Mouse (Mus musculus) urinary bladder, adult 18-20 months (tissue): Measurements from ENCODE around the gene Slc35b2.

Experiments used
- DNase-seq, 2 experiments: peaks; one replicate each; pipeline ENCODE4 v3.0.0; 2022; ENCODE audit warnings: low spot score in 2 of 2, mixed read lengths in 2 of 2

The Slc35b2 gene

DNA sequence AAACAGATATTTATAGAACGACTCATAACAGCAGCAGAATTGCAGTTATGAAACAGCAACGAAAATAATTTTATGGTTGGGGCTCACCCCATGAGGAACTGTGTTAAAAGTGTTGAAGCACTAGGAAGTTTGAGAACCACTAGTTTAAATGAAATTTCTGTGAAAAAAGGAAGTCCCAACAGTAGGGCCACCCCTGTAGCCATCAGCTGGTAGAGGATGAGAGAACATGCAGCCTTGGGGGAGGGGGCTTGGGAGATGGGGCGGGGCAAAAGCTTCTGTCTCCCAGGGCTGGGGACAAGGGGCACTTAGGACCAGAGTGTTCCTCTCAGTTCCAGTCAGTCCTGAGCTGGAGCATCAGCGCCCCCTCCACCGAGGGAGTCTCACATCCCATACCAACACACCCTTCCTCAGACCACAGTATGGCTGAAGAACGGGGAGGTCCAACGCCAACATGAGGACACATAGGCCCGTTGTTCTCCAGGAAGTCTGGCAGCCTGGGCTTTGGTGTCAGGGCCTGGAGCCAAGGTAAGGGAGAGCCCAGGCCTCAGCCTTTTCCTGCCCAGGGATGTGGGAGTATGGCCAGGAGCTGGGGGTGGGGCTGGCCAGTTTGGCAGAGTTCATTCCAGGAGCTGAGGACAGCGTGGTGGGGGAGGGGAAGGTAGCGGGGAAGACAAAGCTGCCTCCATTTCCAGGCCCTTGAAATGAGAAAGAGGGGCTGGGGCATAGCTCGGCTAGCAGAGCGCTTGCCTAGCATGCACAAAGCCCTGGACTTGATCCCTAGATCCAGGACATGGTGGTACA, 20.6 kb downstream of the Slc35b2 start:
- DNase-seq: peak in 1 of 2 experiments; percentile 59

DNA sequence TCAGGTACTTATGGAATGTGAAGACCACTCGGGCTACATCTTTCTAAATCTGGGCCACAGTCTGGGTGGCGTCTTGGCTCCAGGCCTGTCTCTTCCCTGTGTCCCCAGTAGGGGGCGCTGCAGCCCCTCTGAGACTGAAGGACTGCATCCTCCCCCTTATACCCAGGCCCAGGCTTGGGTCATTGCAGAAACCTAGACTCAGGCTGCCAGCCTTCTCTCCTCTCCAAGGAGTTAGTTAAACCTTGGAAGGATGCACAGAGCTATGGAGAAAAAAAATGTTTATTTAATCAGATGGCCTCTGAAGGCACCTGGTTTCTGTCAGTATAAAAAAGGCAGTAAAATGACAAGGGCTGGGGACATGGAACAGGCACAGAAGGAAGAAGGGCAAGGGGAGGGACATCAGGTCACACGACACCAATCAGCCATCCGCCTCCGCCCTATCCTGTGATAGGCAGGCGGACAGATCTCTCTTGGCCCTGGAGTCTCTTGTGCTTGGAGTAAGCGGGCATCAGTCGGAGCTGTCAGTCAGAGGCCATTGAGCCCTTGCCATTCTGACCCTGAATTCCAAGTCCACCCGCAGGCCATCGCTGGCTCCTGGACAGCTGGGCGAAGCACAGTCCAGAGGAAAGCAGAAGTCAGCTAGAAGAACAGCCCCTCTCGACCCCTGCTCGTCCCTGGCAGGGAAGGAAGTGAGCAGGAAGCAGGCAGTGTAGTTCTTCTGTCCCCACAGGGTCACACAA, 21.4 kb downstream of the Slc35b2 start:
- DNase-seq: peak in 1 of 2 experiments; percentile 56

DNA sequence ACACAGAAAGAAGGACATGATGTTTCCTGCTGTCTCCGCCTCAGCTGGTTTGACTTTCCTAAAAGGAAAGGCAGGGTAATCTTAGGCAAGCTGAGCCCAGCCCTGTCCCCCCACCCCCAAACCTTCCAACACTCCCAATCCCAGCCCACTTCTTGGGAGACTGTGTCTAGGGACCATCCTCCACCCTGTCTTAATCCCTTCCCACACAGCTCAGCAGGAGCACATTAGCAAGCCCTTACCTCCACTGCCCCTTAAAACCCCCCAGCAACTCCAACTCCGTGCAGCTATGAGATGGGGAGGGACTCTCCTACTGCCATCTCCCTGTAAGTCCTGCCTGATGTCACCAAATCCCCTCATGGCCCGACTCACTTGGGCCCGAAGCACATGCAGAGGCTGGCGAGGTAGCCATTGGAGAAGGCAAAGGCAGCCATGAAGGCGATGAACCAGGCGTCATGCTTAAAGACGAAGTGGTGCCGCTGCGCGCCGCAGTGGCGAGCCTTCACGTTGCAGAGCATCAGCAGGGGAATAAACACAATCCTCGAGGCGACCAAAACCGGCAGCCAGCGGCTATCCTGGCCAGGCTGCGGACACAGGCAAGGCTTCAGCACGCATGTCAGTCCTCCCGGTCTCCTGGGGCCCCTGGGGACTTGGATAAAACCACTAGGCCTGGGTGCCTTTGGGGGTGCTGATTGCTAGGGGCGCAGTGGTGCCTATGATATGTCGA, 22.2 kb downstream of the Slc35b2 start:
- no peak for DNase-seq

DNA sequence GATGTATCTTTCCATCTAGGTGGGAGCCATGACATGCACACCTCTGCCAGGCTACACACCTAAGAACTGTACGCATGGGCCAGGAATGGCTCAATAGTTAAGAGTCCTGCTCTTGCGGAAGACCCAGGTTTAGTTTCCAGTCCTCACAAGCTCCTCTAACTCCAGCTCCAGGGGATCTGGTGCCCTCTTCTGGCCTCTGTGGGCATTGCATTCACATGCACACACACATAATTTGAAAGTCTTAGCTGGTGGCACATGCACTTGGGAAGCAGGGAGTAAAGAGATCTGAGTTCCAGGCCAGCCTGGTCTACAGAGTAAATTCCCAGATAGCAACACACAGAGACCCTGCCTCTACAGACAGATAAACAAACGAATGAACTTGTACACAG, 22.8 kb downstream of the Slc35b2 start:
- no peak for DNase-seq

DNA sequence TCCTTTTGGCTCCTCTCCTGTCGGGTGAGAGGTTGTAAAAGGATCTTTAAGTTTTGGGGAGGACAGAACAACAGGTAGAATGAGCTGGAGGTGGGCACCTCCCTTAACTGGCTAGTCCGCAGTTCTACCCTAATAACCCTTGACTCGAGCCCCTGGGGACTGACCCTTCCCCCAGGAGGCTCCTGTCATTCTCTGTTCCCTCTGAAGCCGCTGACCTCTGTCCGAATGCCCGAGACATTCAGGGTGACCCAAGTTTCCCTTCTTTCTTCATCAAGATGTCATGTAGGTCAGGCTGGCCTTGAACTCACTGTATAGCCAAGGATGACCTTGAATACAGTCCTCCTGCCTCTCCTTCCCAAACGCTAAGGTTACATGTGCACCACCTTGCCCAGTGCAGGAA, 24.7 kb downstream of the Slc35b2 start:
- DNase-seq: no peak

DNA sequence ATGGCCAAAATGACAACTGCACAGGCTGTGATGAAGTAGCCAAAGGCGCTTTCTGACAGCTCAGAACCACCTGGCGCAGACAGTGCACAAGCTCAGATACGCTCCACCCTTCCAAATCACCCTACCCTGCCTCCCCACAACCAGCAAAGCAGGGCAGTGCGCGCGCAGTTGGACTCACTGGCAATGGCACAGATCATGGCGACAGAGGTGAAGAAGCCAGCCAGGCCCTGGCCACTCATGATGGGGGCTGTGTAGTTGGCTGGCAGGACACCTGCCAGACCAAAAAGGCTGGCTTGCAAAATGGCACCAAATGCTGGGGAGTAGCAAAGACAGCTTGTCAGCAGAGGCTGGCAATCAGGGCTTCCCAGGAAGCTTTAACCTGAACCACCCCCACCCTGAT, 25.6 kb downstream of the Slc35b2 start:
- DNase-seq: no peak

DNA sequence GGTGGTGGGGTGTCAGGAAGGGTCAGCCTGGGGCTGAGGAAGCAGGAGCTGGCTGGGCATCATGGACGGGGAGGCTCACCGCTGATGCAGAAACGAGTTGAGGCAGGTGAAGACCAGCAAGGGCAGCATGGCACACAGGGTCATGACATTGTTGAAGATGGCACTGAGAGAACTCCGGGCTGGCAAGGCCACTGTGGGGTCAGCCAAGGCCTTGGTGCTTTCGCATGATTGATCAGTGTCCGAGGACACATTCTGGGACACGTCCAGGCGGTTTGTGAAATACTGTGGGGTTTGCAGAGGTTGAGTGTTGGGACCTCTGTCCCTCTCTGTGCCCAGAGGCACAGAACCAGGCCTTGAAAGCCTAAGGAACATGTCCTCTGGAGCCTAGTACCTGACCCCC, 26.2 kb downstream of the Slc35b2 start:
- no peak for DNase-seq

- DNase-seq: no peak
Measured at GRCm38 (mm10) chr17:45590410-45590809, 26.7 kb downstream of the Slc35b2 start.

- DNase-seq: no peak
Measured at GRCm38 (mm10) chr17:45591701-45592605, 28.3 kb downstream of the Slc35b2 start.

DNA sequence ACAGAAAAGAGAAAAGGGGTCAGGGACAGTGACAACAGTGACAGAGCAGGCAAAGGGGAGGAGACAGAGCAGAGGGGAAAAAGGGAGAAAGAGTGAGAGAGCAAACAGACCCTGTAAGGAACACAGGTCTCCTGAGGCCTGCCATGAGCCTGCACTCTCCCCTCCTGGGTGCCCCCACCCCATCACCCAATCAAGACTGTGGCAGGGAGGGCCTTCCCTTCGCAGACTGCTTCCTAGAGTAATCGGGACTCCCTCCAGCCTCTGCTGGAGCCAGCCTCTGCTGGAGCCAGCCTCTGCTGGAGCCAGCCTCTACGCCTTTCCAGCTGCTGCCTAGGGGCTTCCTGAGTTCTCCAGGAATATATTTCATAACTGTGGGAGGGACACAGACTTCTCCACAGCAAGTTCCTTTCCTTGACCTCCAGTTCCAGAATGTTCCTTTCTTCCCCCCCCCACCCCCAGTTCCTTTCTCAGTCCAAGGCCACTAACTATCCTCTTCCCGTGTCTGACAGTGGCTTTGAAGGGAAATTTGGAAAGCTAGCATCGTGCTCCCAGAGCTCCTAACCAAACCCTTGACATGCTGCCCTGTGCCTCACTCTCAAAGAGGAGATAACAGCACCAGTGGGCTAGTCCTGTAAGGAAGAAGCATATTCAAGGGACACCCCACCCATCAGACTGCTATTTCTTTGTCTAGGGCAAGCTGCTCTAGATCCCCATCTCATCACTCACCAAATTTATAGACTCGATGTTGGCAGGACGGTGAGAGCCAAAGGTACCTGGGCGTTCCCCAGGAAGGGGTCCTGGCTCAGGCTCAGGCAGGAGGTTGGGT, 29.1 kb downstream of the Slc35b2 start:
- DNase-seq: no peak

DNA sequence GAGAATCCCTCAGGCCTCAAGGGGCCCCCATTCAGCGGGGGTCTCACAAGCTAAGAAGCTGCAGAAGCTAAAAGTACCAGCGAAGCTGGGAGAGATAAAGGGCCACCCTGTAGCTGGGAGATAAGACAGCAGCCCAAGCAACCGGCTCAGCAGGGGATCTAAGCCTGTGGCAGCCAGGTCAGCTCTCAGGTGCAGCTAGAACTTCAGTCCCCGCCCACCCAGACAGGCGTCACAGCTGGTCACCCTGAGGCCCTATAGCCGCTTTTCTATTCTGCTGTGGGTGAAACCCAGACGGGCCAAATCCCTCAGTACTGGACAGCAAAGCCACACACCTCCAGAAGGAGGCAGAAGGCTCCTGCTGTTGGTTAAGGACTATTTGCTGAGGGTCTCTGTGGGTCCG, 29.8 kb downstream of the Slc35b2 start:
- no peak for DNase-seq

DNA sequence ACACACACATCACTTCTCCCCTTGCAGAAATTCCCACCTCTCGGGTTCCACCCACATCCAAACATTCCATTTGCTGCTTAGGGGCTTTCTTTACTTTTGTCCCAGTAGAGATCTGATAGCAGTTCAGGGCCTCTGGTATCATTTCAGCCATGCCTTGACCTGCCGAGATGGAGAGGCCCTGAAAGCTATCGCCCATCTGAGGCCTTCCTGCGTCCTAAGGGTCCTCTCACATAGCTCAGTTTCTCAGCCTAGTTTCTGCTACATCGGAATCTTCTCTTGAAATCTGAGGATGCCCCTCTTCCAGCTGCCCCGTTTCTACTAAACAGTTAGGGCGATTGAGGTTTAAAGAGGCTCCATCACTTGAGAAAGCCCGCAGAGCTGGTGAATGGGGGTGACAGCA, 30.5 kb downstream of the Slc35b2 start:
- DNase-seq: no peak

DNA sequence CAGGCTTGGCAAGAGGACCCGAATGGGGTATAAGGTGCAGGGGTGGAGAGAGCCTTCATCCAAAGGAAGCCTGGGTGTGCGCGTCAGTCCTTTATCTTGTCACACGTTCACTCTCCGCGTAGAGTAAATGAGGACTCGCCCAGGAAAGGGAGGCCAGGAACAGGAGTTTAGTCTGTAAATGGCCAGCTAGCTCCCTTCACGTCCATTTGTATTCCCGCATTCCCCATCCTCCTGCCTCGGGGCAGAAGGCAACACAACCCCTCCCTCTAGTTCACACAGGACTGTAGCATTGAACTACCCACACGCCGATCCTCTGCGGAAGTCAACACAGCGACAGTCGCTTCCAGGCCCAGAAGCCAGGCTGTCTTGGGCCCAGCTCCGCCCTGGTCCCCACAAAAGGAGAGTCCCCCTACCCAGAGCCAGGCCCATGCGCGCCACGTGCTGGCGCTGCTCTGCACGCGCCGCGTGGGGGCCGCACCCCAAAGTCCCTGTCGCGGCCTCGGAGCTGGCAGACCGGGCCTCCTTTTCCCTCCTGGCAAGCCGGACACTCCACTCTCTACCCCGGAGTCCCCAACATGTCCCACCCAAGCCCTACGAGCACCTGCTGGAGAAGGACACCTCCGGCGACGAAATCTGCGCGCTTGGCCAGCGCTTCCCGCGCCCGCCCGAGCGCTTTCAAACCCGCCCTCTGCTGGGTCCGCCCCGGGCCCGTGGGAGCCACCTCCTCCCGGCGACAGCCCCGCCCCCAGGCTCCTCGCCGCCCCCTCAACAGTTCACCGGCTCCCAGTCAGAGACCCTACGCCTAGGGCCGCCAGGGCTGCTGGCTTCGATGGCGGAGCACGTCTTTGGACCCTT, 31.4 kb downstream of the Slc35b2 start:
- peak in 1 of 2 experiments; percentile 72 for DNase-seq

GRCm38 (mm10) chr17:45595736-45596390, 32.2 kb downstream of the Slc35b2 start:
- DNase-seq: no peak

GRCm38 (mm10) chr17:45596631-45597396, 33.1 kb downstream of the Slc35b2 start:
- DNase-seq: peak in 1 of 2 experiments; percentile 59

- no peak for DNase-seq
Measured at GRCm38 (mm10) chr17:45597787-45598186, 34.1 kb downstream of the Slc35b2 start.

DNA sequence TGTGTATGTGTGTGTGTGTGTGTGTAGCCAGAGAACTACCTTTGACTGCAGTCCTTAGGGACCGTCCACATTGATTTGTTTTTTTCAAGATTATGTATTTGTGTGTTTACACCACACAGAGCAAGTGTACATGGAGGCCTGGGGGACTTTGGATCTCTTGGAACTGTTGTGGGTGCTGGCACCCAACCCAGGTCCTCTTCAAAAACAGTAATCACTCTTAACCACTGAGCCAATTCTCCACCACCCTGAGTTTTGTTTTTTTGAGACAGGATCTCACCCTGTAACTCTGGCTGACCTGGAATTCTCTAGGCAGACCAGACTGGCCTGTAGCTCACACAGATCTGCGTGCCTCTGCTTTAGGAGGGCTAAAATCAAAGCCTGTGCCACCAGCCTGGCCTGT, 34.7 kb downstream of the Slc35b2 start:
- no peak for DNase-seq

- no peak for DNase-seq
Measured at GRCm38 (mm10) chr17:45598891-45599290, 35.2 kb downstream of the Slc35b2 start.
